Mouse (Mus musculus) stomach, postnatal 0 days (tissue): ENCODE data around the gene Nrcam. TPM values are rescaled to one million over a fixed set of nuclear protein-coding genes. Genes with fewer than 3 reads are reported as not detected.

Source experiments
- ATAC-seq: fragments of 200-750 bp; cut with Nextera tagmentation; 2 replicates; pipeline ENCODE4 v1.8.0; 2017; ENCODE audit not compliant: low FRiP score, low TSS enrichment
- DNase-seq: peaks from one replicate; pipeline ENCODE4 v3.0.0-alpha.2; 2016; ENCODE audit warnings: low spot score
- H3K27ac ChIP-seq: fragments of 300-500 bp; sonication (generic); replicated peaks from 2 replicates; pipeline ENCODE4 v1.5.1; 2014; ENCODE audit warnings: mild to moderate bottlenecking, control low read depth
- H3K27me3 ChIP-seq: fragments of 300-500 bp; sonication (generic); 2 replicates; pipeline ENCODE4 v1.6.1; 2014; ENCODE audit warnings: low read length; ENCODE audit not compliant: control insufficient read depth, insufficient read depth
- H3K36me3 ChIP-seq: fragments of 300-500 bp; sonication (generic); 2 replicates; pipeline ENCODE4 v1.6.1; 2014; ENCODE audit warnings: low read length, mixed read lengths; ENCODE audit not compliant: control insufficient read depth, insufficient read depth
- H3K4me1 ChIP-seq: fragments of 300-500 bp; sonication (generic); replicated peaks from 2 replicates; pipeline ENCODE4 v1.6.1; 2014; ENCODE audit warnings: antibody characterized with exemption; ENCODE audit not compliant: control insufficient read depth, insufficient read depth
- H3K4me2 ChIP-seq: fragments of 300-500 bp; sonication (generic); replicated peaks from 2 replicates; pipeline ENCODE4 v1.6.1; 2014; ENCODE audit warnings: low read depth, mild to moderate bottlenecking, control low read depth, moderate library complexity
- H3K4me3 ChIP-seq: fragments of 300-500 bp; sonication (generic); 2 replicates; pipeline ENCODE4 v1.5.1; 2014; ENCODE audit warnings: low read depth, low read length, control low read depth
- H3K9ac ChIP-seq: fragments of 300-500 bp; sonication (generic); 2 replicates; pipeline ENCODE4 v1.6.1; 2014; ENCODE audit warnings: mild to moderate bottlenecking, low read length, control low read depth, mixed read lengths
- H3K9me3 ChIP-seq: fragments of 300-500 bp; sonication (generic); 2 replicates; pipeline ENCODE4 v1.6.1; 2016; ENCODE audit warnings: low read length; ENCODE audit not compliant: control insufficient read depth
- CTCF ChIP-seq: IDR thresholded peaks from 2 replicates; pipeline ENCODE4 v1.5.1; 2016; ENCODE audit warnings: antibody characterized with exemption, low read depth, mild to moderate bottlenecking, moderate library complexity
- EP300 ChIP-seq: optimal IDR thresholded peaks from 2 replicates; pipeline ENCODE3; 2016; ENCODE audit warnings: antibody characterized with exemption
- WGBS: fragments of 180-500 bp; shearing (Covaris S2); extraction: QIAGEN DNeasy Blood & Tissue Kit; methylation state at CpG from one replicate; pipeline ENCODE4 v1.1.7; 2014; 5-methylcytosine and 5-hydroxymethylcytosine counted together
- polyA plus RNA-seq: library from polyadenylated mRNA; unstranded; fragments of >200 nt; fragmentation: Nextera tagmentation; extraction: Ambion mirVana; gene quantifications from 2 replicates; pipeline ENCODE4 v1.2.1, GENCODE M21; 2015

Nrcam gene
- polyA plus RNA-seq, 1 experiment from 2014 or later, result 1.2 TPM

GRCm38 (mm10) chr12:44375956-44376355, 47.3 kb downstream of the Nrcam start:
- no peaks in the 10 kb centered on the region for H3K36me3 ChIP-seq
- H3K4me2 ChIP-seq, result no peak overlapping the region
- no peak for DNase-seq
- H3K9ac ChIP-seq, result no peak overlapping the region
- no peaks in the 10 kb centered on the region for H3K27me3 ChIP-seq
- TF ChIP-seq EP300 (no peak), CTCF (no peak)
- ATAC-seq, result no peak
- 67% methylated on average over 6 of the region's 6 CpGs for WGBS
- H3K4me3 ChIP-seq, result no peak overlapping the region
- no peaks in the 10 kb centered on the region for H3K4me1 ChIP-seq
- H3K9me3 ChIP-seq, result no peaks in the 10 kb centered on the region
- no peak overlapping the region for H3K27ac ChIP-seq

GRCm38 (mm10) chr12:44378431-44379161, 49.9 kb downstream of the Nrcam start:
- Histone ChIP-seq H3K27me3 (no peaks in the 10 kb centered on the region), H3K27ac (no peak overlapping the region), H3K9me3 (no peaks in the 10 kb centered on the region), H3K4me1 (no peaks in the 10 kb centered on the region), H3K4me3 (no peak overlapping the region), H3K4me2 (no peak overlapping the region), H3K9ac (no peak overlapping the region), H3K36me3 (no peaks in the 10 kb centered on the region)
- WGBS, result 69% methylated on average over 8 of the region's 8 CpGs
- ATAC-seq (no peak), DNase-seq (no peak)
- TF ChIP-seq CTCF (no peak), EP300 (no peak)

DNA sequence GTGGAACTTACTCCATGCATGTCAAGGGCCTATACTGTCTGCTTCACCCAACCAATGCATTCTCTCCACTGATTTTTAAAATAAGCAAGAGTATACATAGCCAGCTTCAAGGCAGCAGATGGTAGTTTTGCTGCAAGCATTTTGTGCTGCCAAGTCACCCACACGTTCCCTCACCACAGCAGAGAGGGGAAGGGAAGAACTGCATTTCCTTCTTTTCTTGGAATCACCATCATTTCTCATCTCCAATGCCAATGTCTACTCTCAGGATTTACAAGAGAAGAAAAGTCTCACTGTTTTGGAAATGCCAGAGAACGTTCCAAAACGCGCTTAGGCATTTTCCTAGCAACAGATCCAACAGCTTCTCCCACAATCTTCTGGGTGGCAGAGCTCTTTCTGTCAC, 52.1 kb downstream of the Nrcam start:
- no peak for ATAC-seq
- DNase-seq, result no peak
- TF ChIP-seq EP300 (no peak), CTCF (no peak)
- H3K27ac ChIP-seq, result no peak overlapping the region
- H3K36me3 ChIP-seq, result no peaks in the 10 kb centered on the region
- 78% methylated on average over 4 of the region's 4 CpGs for WGBS
- no peak overlapping the region for H3K4me2 ChIP-seq
- H3K9ac ChIP-seq, result no peak overlapping the region
- H3K9me3 ChIP-seq, result no peaks in the 10 kb centered on the region
- no peak overlapping the region for H3K4me3 ChIP-seq
- H3K27me3 ChIP-seq, result no peaks in the 10 kb centered on the region
- H3K4me1 ChIP-seq, result no peaks in the 10 kb centered on the region

GRCm38 (mm10) chr12:44386398-44386797, 57.7 kb downstream of the Nrcam start:
- H3K27ac ChIP-seq, result no peak overlapping the region
- no peaks in the 10 kb centered on the region for H3K4me1 ChIP-seq
- no peaks in the 10 kb centered on the region for H3K36me3 ChIP-seq
- 31% methylated on average over 7 of the region's 7 CpGs for WGBS
- no peak overlapping the region for H3K9ac ChIP-seq
- DNase-seq (no peak), ATAC-seq (no peak)
- no peak overlapping the region for H3K4me2 ChIP-seq
- no peak for TF ChIP-seq CTCF
- no peak for TF ChIP-seq EP300
- H3K9me3 ChIP-seq, result no peaks in the 10 kb centered on the region
- H3K27me3 ChIP-seq, result no peaks in the 10 kb centered on the region
- H3K4me3 ChIP-seq, result no peak overlapping the region

DNA sequence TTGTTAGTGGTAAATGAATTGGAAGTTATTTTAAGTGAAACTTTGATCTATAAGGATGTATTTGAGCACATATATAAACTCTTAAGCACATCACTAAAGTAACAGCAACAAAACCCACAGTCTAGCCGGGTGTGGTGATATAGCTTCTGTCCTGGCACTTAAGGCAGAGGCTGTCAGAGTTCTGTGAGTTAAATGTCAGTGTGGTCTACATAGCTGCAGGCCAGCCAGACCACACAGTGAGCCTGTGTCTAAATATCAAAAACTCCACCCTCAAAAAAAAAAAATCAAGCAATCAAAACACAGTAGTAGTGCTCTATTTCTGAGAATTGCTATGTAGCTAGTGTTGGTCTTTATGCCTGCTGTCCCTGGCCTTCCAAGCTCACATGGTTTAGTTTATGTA, 59.5 kb downstream of the Nrcam start:
- H3K27ac ChIP-seq, result no peak overlapping the region
- H3K36me3 ChIP-seq, result no peaks in the 10 kb centered on the region
- no peak overlapping the region for H3K4me3 ChIP-seq
- no peak overlapping the region for H3K9ac ChIP-seq
- ATAC-seq (no peak), DNase-seq (no peak)
- H3K27me3 ChIP-seq, result no peaks in the 10 kb centered on the region
- no peak overlapping the region for H3K4me2 ChIP-seq
- no peaks in the 10 kb centered on the region for H3K9me3 ChIP-seq
- WGBS, result 17% methylated on average over 1 of the region's 1 CpGs
- TF ChIP-seq CTCF (no peak), EP300 (no peak)
- no peaks in the 10 kb centered on the region for H3K4me1 ChIP-seq

GRCm38 (mm10) chr12:44390391-44391137, 61.9 kb downstream of the Nrcam start:
- 67% methylated on average over 5 of the region's 5 CpGs for WGBS
- ATAC-seq, result no peak
- TF ChIP-seq EP300 (no peak), CTCF (no peak)
- Histone ChIP-seq H3K9me3 (no peaks in the 10 kb centered on the region), H3K27ac (no peak overlapping the region), H3K4me1 (no peaks in the 10 kb centered on the region), H3K4me3 (no peak overlapping the region), H3K27me3 (no peaks in the 10 kb centered on the region), H3K9ac (no peak overlapping the region), H3K4me2 (no peak overlapping the region), H3K36me3 (no peaks in the 10 kb centered on the region)
- DNase-seq, result no peak
